Mouse (Mus musculus) testis, adult 2 months (tissue): Measurements from ENCODE around the gene St3gal3.

Experiments used
- CTCF ChIP-seq: fragments of 200-500 bp; IDR thresholded peaks from 2 replicates; pipeline ENCODE4 v1.5.1; 2012; ENCODE audit warnings: low read depth, mild to moderate bottlenecking, inconsistent platforms, low read length, moderate library complexity; ENCODE audit not compliant: control insufficient read depth, insufficient read depth, insufficient replicate concordance
- POLR2A ChIP-seq: fragments of 200-500 bp; IDR thresholded peaks from 2 replicates; pipeline ENCODE4 v1.6.1; 2012; ENCODE audit warnings: low read depth, mild to moderate bottlenecking, inconsistent platforms, low read length, moderate library complexity; ENCODE audit not compliant: control insufficient read depth

DNA sequence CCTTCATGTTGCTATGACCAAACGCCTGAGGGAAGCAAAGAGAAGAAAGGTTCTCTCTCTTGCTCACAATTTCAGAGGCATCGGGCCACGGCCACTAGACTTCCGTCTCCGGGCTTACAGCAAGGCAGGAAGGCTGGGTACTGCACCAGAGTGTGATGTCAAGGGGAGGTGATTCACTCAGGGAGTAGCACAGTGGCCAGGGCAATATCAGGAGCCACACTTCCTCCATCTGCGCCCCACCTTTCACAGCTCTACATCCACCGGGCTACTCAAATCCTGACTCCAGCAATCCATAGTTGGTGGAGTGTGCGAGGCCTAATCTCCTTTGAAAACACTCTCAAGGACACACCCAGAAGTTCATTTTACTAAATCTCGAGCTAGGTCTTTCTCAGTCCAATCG lies 17.1 kb downstream of the St3gal3 start:
- TF ChIP-seq POLR2A = no peak
- TF ChIP-seq CTCF = no peak
